Mouse (Mus musculus) MEL (cell line): ENCODE results near the gene P2rx6. TPM values are rescaled to one million over a fixed set of nuclear protein-coding genes. Genes with fewer than 3 reads are reported as not detected.

Experiments
- DNase-seq: peaks from one replicate; pipeline ENCODE4 v3.0.0; 2011; ENCODE audit warnings: low read depth, low spot score
- H3K27ac ChIP-seq: 2 replicates; pipeline ENCODE4 v1.5.1; 2012; ENCODE audit warnings: low read depth, mild to moderate bottlenecking, control low read depth, low read length, moderate library complexity; ENCODE audit not compliant: control insufficient read depth
- H3K27me3 ChIP-seq, 2 experiments: fragments of 150-350 bp in 1 of 2; sonication (generic) in 1 of 2; 2 replicates each; pipeline ENCODE4 v1.6.1; 2012; ENCODE audit warnings: low read length in 2 of 2, mild to moderate bottlenecking in 2 of 2, improper control_type of control experiment in 1 of 2, moderate library complexity in 1 of 2; ENCODE audit not compliant: insufficient read depth in 2 of 2, control insufficient read depth in 1 of 2
- H3K36me3 ChIP-seq, 2 experiments: 2 replicates each; pipeline ENCODE4 v1.6.1; 2012 to 2014; ENCODE audit warnings: low read length in 2 of 2, improper control_type of control experiment in 1 of 2, inconsistent platforms in 1 of 2, mild to moderate bottlenecking in 1 of 2; ENCODE audit not compliant: insufficient read depth in 2 of 2, control insufficient read depth in 1 of 2
- H3K4me1 ChIP-seq, 2 experiments: fragments of 150-350 bp in 1 of 2; sonication (generic) in 1 of 2; 2 replicates each; pipeline ENCODE4 v1.6.1; 2012; ENCODE audit warnings: low read length in 2 of 2, improper control_type of control experiment in 1 of 2, mild to moderate bottlenecking in 1 of 2; ENCODE audit not compliant: insufficient read depth in 2 of 2, control insufficient read depth in 1 of 2
- H3K4me3 ChIP-seq, 2 experiments: fragments of 150-350 bp in 1 of 2; sonication (generic) in 1 of 2; 2 replicates each; pipeline ENCODE4 v1.5.1; 2012; ENCODE audit warnings: low read depth in 2 of 2, low read length in 2 of 2, mild to moderate bottlenecking in 2 of 2, moderate library complexity in 2 of 2, control low read depth in 1 of 2, improper control_type of control experiment in 1 of 2; ENCODE audit not compliant: control insufficient read depth in 1 of 2, insufficient read depth in 1 of 2
- H3K79me2 ChIP-seq: 2 replicates; pipeline ENCODE4 v1.6.1; 2012; ENCODE audit warnings: mild to moderate bottlenecking, low read length, moderate library complexity; ENCODE audit not compliant: control insufficient read depth, poor library complexity, insufficient read depth
- H3K9ac ChIP-seq: 2 replicates; pipeline ENCODE4 v1.6.1; 2012; ENCODE audit warnings: low read depth, mild to moderate bottlenecking, control low read depth, low read length, moderate library complexity; ENCODE audit not compliant: control insufficient read depth, poor library complexity, severe bottlenecking
- H3K9me3 ChIP-seq: fragments of 150-350 bp; sonication (generic); replicated peaks from 2 replicates; pipeline ENCODE4 v1.6.1; 2012; ENCODE audit warnings: mild to moderate bottlenecking, low read length, improper control_type of control experiment, moderate library complexity; ENCODE audit not compliant: insufficient read depth
- BHLHE40 ChIP-seq: IDR thresholded peaks from 2 replicates; pipeline ENCODE4 v1.6.1; 2012; ENCODE audit warnings: low read depth, mild to moderate bottlenecking, inconsistent platforms, low read length, improper control_type of control experiment, borderline replicate concordance
- CHD1 ChIP-seq: IDR thresholded peaks from 2 replicates; pipeline ENCODE4 v1.6.1; 2012; ENCODE audit warnings: low read depth, mild to moderate bottlenecking, inconsistent platforms, low read length, improper control_type of control experiment
- CHD2 ChIP-seq: IDR thresholded peaks from 2 replicates; pipeline ENCODE4 v1.6.1; 2011; ENCODE audit warnings: low read length, improper control_type of control experiment
- ELF1 ChIP-seq: IDR thresholded peaks from 2 replicates; pipeline ENCODE4 v1.6.1; 2014; ENCODE audit warnings: low read depth, mild to moderate bottlenecking, inconsistent platforms, low read length, improper control_type of control experiment, moderate library complexity
- EP300 ChIP-seq, 2 experiments: IDR thresholded peaks; 2 replicates each; pipeline ENCODE4 v1.6.1; 2011; ENCODE audit warnings: improper control_type of control experiment in 2 of 2, low read length in 2 of 2, low read depth in 1 of 2, mild to moderate bottlenecking in 1 of 2
- ETS1 ChIP-seq: IDR thresholded peaks from 2 replicates; pipeline ENCODE4 v1.6.1; 2012; ENCODE audit warnings: low read depth, mild to moderate bottlenecking, inconsistent platforms, low read length, improper control_type of control experiment, moderate library complexity
- GABPA ChIP-seq: IDR thresholded peaks from 2 replicates; pipeline ENCODE4 v1.6.1; 2012; ENCODE audit warnings: low read depth, mild to moderate bottlenecking, inconsistent platforms, low read length, improper control_type of control experiment, moderate library complexity
- HCFC1 ChIP-seq: IDR thresholded peaks from 2 replicates; pipeline ENCODE4 v1.6.1; 2012; ENCODE audit warnings: low read depth, mild to moderate bottlenecking, inconsistent platforms, low read length, improper control_type of control experiment, moderate library complexity
- JUND ChIP-seq: IDR thresholded peaks from 2 replicates; pipeline ENCODE4 v1.6.1; 2011; ENCODE audit warnings: low read depth, mild to moderate bottlenecking, improper control_type of control experiment, low read length
- NRF1 ChIP-seq: IDR thresholded peaks from 2 replicates; pipeline ENCODE4 v1.6.1; 2014; ENCODE audit warnings: low read depth, mild to moderate bottlenecking, inconsistent platforms, low read length, improper control_type of control experiment, moderate library complexity; ENCODE audit not compliant: poor library complexity, insufficient read depth, severe bottlenecking
- POLR2A ChIP-seq, 2 experiments: IDR thresholded peaks; 2 replicates each; pipeline ENCODE4 v1.6.1; 2011 to 2012; ENCODE audit warnings: low read length in 2 of 2, mild to moderate bottlenecking in 2 of 2, control low read depth in 1 of 2, improper control_type of control experiment in 1 of 2, low read depth in 1 of 2, moderate library complexity in 1 of 2; ENCODE audit not compliant: control insufficient read depth in 1 of 2, insufficient read depth in 1 of 2, poor library complexity in 1 of 2
- POLR2AphosphoS5 ChIP-seq: IDR thresholded peaks from 2 replicates; pipeline ENCODE4 v1.6.1; 2012; ENCODE audit warnings: low read depth, borderline replicate concordance, mild to moderate bottlenecking, inconsistent platforms, low read length, moderate library complexity, mixed read lengths
- RCOR1 ChIP-seq: IDR thresholded peaks from 2 replicates; pipeline ENCODE4 v1.6.1; 2012; ENCODE audit warnings: low read depth, mild to moderate bottlenecking, inconsistent platforms, low read length, improper control_type of control experiment
- USF1 ChIP-seq: IDR thresholded peaks from 2 replicates; pipeline ENCODE4 v1.6.1; 2014; ENCODE audit warnings: low read depth, mild to moderate bottlenecking, inconsistent platforms, low read length, improper control_type of control experiment, moderate library complexity
- ZC3H11A ChIP-seq: IDR thresholded peaks from 2 replicates; pipeline ENCODE4 v1.6.1; 2012; ENCODE audit warnings: low read depth, mild to moderate bottlenecking, inconsistent platforms, low read length, improper control_type of control experiment
- polyA plus RNA-seq, 2 experiments: library from polyadenylated mRNA; stranded (reverse) in 1 of 2; unstranded in 1 of 2; fragments of >175 nt in 1 of 2; fragments of >200 nt in 1 of 2; gene quantifications; 2 replicates each; pipeline versions ENCODE4 v1.2.1 to v1.2.4; 2012; ENCODE audit warnings: low replicate concordance in 2 of 2, low read depth in 1 of 2; ENCODE audit not compliant: insufficient read length in 2 of 2, insufficient read depth in 1 of 2, missing spikeins in 1 of 2
- total RNA-seq: library from RNA; depleted of rRNA; stranded (reverse); fragments of 300-350 nt; gene quantifications from 2 replicates; pipeline ENCODE4 v1.2.3, GENCODE M21; 2012

The P2rx6 gene
- total and polyA plus RNA-seq, 3 experiments, result 0.04 to 0.38 TPM; not detected in 1

DNA sequence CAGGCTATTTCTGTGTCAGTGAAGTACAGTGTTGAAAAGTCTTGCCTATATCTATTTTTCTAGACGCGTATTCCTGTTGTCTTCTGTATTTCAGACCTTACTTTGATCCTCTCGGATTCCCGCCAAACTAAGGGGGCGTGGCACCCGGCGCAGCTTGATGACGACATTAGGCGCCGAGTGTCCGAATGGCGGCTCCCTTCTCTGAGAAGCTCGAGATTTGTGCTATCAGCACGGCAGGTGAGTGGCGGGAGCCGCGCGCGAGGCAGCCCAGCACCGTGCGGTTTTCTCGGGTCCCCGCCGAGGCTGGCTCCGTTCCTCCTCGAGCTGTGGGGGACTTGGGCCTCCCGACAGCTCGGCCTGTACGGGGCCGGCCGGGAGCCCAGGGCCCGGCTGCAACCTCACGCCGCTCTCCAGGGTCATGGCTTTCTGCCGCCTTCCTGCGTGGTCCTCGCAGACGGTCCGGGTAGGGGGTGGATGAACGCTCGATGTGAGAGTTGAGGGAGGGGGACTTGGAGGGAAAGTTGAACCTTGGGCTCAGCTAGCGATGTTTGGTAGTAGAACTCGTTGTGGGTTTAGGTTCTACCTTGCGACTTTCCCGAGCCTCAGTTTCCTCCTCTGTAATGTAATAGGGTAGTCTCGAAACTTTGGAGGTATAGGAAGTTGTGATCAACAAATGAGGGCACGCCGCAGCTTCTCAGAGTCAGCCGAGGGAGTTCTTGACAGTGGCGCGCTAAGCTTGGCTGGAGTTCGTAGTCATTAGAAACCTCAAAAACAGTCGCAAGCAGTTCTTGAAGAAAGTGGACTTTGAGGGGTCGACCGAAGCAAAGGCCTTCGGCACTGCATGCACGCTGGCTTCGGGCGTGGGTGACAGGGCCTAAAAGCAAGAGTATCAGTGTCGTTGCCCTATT is 57.8 kb downstream of the P2rx6 start, which contains the start of gene Smpd4 (continued):
- TF ChIP-seq GABPA, result no peak
- TF ChIP-seq JUND, result no peak
- TF ChIP-seq BHLHE40, result no peak
- no peak for TF ChIP-seq POLR2AphosphoS5
- TF ChIP-seq RCOR1, result no peak
- TF ChIP-seq ELF1, result no peak
- no peak for TF ChIP-seq ZC3H11A
- TF ChIP-seq EP300 (IDR thresholded peaks at IDR 0.05; ENCODE audit: low read depth in 1 of 2, low read length in 2 of 2), result no peak

GRCm38 (mm10) chr16:17621936-17622335 is 60.3 kb downstream of the P2rx6 start:
- H3K9me3 ChIP-seq, result no peaks in the 10 kb centered on the region
- no peak overlapping the region for H3K9ac ChIP-seq
- TF ChIP-seq NRF1 (no peak), CHD2 (no peak), POLR2AphosphoS5 (no peak), HCFC1 (no peak), ETS1 (no peak), CHD1 (no peak), POLR2A (IDR thresholded peaks at IDR 0.05; ENCODE audit: control insufficient read depth in 1 of 2, insufficient read depth in 1 of 2, low read depth in 1 of 2, low read length in 2 of 2, poor library complexity in 1 of 2) (no peak), USF1 (no peak), ZC3H11A (no peak)
- no peaks in the 10 kb centered on the region for H3K27me3 ChIP-seq
- H3K36me3 ChIP-seq, result peaks cover 10% of the 10 kb centered on the region in 2 experiments
- DNase-seq, result no peak
- peaks cover 3 to 10% of the 10 kb centered on the region in 2 experiments; a peak in 3 of 4 replicates for H3K4me1 ChIP-seq
- peaks cover 13% of the 10 kb centered on the region for H3K79me2 ChIP-seq
- H3K4me3 ChIP-seq, result no peak overlapping the region
- H3K27ac ChIP-seq, result no peak overlapping the region
